Mouse (Mus musculus): ENCODE measurements around the gene Ccdc47. TPM values are rescaled to one million over a fixed set of nuclear protein-coding genes. Genes with fewer than 3 reads are reported as not detected.
"Not testable (repeated sequence)": the region's sequence is repeated elsewhere in the genome, so short reads cannot be mapped to it uniquely, and the experiment has no call there.

Ccdc47 gene
- total RNA-seq (2021) = 10 to 100 TPM; 70.0 to 74.0 TPM
- long read RNA-seq, experiment 1, full-length matches to known transcripts = 86 of 109 reads
- long read RNA-seq, experiment 1, partial matches to known transcripts = 18 of 109 reads
- long read RNA-seq, experiment 1, other reads (novel, unspliced or antisense) = 5 of 109 reads
- long read RNA-seq, experiment 2, full-length matches to known transcripts = 41 of 52 reads
- long read RNA-seq, experiment 2, partial matches to known transcripts = 5 of 52 reads
- long read RNA-seq, experiment 2, other reads (novel, unspliced or antisense) = 6 of 52 reads

DNA sequence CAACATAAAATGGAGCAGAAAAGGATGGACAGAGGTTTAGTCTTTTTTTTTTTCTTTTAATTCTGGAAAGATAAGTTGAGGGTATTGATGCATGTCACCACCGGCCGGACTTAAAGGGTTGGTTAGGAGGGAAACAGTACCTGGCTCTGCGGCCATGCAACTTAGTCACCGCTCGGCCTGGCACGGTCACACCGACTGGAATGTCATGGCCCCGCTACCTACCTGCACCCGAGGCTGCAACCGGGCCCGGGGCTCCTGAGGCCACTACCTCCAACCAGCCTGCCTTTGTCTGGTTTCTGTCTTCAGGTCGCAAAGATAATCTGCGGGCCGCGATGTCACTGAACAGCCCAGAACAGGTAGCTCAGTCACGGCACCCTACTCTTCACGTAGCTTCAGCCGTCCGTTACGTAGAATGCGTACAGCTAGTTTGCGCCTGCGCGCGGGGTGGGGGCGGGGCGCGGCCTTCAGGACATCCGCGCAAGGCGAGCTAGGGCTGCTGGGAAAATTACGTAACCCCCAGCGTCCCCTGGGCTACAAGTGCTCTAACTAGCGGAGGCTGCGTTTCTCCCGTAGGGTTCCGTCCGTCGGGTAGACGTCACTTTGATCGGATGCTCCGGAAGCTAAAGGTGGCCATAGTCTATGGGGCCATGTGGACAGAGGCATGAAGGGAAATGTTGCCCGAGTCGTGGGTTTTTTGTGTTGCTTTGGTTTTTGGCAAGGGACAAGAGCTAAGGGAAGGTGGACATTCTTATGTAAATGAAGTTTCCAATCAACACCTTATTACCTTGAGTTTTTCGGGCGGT is at the start of gene Ccdc47:
Gene Ccdc47, minus strand, starts transcription at position 418 of the 803 bp plus-strand sequence.
- DNase-seq = peak; percentile 95 to 99

DNA sequence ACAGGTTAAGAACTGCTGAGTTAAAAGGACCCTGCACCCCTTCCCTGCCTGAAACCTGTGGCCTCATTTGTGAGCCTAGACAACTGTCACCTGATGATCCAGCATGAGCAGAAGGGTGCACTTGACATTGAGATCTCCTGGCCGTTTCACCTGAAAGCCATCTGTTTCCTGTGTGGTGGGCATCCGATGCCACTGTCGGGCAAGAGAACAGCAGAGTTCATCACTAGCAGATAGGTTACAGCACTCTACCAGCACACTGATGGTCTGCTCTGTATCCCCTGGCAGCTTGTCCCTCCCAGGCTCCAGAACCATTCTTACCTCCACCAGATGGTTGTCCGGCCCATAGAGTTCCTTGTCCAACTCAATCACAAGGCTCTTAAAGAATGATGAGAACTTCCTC is 49.4 kb upstream of the Ccdc47 start:
- no peak for DNase-seq

DNA sequence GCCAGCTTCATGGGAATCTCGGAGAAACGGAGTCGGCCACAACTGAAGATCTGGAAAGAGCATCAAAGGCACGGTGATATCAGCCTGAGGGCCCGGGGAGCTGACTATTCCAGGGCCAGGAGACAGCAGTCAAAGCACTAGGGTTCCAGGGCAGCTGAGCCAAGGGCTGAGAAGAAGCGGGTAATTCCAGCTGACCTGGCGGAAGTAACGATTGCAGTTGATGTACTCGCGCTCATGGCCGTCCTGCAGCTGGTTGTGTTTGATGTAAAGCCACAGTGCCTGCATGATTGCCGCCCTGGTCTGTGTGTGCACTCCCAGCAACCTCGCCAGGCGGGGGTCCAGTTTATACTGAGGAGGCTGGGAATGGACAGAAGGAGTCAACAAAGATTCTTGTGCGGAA is 48.8 kb upstream of the Ccdc47 start:
- DNase-seq = no peak

DNA sequence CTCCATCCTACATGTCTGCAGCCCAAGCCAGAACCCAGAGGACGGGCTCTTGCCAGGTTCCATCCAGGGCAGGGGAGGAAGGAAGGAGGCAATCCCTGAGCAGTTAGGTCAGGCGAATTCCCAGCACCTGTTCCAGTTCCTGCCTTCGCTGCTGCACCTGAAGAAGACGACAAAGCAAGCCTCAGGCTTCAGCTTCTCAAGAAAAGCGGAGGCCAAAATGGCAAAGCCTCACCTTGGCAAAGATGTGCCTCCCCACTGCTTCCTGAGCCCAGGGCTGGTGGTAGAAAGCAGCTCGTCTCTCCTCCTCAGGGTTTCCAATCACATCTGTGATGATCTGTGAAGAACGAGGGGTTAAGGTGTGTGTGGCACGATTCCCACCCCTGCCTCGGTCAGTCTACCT is 47.8 kb upstream of the Ccdc47 start:
- DNase-seq = no peak

GRCm38 (mm10) chr11:106260826-106261450 is 44.8 kb upstream of the Ccdc47 start:
- DNase-seq = no peak

DNA sequence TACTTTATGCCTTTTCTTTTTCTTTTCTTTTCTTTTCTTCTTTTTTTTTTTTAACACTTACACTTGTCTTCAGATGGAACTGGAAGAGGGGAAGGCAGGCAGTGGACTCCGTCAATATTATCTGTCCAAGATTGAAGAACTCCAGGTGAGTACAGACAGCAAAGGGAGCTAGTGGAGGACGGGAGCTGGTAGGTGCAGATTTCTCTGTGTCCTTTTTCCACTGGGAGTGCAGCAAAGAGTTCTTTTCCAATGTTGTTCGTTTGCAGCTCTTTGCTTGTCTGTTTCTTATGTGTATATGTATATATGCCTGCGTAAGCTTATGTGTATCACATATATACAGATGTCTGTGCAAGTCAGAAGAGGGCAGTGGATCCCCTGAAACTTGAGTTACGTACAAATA is 40.6 kb upstream of the Ccdc47 start:
- peak in 1 of 2 experiments; percentile 47 for DNase-seq

DNA sequence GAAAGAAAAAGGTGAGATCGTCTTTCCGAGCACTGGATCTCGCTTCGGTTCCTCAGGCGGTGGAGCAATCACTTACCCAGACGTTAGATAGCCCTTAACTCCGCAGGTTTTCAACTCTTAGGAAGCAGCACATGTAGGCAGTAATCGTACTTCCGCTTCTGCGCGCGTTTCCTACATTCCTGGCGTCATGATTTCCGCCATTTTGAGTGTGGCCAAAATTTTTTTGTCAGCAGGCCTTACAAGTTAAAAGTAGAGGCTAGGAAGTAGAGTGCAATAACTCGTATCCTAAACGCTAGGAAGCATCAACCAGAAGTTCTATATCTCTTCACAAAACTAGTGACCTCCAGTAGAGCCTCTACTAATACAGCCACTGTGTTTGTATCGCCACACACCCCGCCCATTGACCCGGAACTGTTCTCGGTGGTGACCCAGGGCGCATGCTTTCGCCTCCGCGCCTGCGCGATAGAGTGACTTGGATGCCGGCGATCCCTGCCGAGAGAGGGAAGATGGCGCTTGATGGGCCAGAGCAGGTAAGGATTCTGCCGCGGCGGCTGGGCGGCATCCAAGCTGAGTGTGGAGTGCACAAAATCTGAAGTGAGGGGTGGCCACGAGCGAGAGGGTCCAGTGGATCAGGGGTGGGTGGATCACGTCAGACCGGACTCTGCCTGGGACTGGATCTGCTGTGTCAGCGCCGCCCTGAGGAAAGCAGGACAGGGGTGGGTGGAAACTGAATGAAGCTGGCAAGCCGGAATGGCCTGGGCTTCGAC is 39.7 kb upstream of the Ccdc47 start, which contains the start of the genes Ftsj3 and Psmc5:
Gene Ftsj3, minus strand, starts transcription at position 395 of the 767 bp plus-strand sequence.
Gene Psmc5, plus strand, starts transcription at position 470 of the 767 bp plus-strand sequence.
- DNase-seq = peak; percentile 97 to 100

GRCm38 (mm10) chr11:106255174-106255573 is 39.0 kb upstream of the Ccdc47 start:
- DNase-seq = no peak

- no peak for DNase-seq
These were observed 38.6 kb upstream of the Ccdc47 start for GRCm38 (mm10) chr11:106254767-106255166.

- DNase-seq = no peak
These were observed 33.2 kb upstream of the Ccdc47 start for GRCm38 (mm10) chr11:106249326-106249725.

DNA sequence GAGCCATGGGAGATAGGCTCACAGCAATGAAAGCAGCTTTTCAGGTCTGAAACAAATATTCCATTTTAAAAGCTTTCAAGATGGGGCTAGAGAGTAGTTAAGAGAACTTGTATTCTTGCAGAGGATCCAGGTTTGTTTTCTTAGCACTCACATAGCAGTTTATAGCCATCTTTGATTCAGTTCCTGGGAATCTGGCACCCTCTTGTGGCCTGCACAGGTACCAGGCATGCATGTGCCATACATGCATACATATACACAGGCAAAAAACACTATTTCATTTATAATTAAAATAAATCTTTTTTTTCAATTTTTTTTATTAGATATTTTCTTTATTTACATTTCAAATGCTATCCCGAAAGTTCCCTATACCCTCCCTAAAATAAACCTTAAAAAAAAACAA is 30.7 kb upstream of the Ccdc47 start:
- DNase-seq = no peak

GRCm38 (mm10) chr11:106233978-106234377 is 17.8 kb upstream of the Ccdc47 start:
- not testable (repeated sequence) for DNase-seq

DNA sequence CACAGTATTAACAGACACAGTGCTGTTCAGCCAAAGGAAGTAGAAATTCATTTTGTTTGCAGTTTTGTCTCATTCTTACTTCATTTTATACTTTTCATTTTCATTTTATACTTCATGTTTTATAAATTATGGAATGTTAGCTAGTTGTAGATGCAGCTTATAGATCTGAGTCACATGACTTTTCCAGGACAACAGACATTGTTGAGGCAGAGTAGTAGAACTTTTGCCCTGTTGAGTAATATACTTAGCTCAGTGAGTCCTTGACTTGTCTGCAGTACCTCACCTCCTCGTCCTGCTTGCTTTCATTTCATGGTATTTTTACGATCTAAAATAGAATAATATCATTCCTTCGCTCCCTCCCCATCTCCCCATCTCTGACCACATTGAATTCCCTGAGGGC is 4.5 kb upstream of the Ccdc47 start:
- DNase-seq = no peak

GRCm38 (mm10) chr11:106216730-106217490 is 766 bp upstream of the Ccdc47 start, which contains the start of gene Ddx42:
Ddx42 (plus strand) TSS chr11:106216926.
- DNase-seq = peak; percentile 89 to 94

DNA sequence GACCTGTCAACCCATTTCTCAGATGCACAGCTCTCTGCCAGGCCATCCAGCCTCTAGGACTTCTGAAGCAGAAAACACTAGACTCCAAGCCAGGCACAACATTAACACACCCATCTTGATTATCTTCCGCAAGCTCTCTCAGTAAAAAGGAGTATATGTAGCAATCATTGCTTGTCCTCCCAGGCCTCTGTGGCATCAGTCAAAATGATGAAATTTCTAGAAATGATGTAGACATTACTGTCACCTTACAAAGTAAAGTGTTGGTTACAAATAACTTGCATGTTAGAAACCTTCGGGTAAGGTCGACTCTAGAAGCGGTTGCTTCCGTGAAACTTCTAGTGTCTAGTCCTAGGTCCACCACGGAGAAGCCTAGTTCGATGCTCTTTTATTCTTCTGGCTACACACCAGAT is 689 bp downstream of the Ccdc47 start:
- no peak for DNase-seq

DNA sequence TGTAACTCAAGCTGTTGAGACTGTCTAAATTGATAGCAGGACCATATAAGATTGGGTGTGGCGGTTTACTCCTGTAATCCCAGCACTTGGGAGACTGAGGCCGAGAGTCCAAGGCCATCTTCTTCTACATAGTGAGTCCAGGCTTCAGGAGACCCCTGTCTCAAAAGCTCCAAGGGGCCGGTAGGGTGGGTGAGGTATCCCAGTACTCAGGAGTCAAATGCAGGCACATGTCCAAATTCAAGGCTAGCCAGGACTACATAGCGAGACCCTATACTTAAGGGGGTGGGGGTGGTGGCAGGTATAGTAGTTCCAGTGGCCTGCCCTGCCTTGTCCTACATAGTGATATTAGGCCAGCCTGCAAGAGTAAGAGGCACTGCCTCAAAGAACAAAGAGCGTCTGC is 1.3 kb downstream of the Ccdc47 start:
- no peak for DNase-seq

DNA sequence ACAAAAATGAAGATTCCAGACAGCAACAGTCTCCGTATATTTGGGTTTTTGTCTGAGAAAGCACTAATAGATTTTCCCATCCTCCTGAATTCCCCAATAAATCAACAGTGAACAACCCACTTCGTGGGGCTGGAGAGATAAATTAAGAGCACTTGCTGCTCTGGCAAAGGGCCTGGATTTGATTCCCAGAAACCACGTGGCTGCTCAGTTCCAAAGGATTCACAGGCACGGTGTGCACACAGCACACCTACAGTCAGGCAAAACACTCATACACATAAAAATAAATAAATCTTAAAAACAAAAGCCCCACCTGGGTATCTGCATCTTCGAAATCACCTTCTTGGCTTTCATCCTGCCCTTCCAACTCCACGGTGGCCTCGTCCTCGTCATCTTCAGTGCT is 3.4 kb downstream of the Ccdc47 start:
- DNase-seq = peak; percentile 33 to 55

- DNase-seq = no peak
These were observed 14.1 kb downstream of the Ccdc47 start, which contains the start of gene Strada for GRCm38 (mm10) chr11:106202123-106202465. Strada (minus strand) TSS chr11:106202168.

- no peak for DNase-seq
These were observed 14.6 kb downstream of the Ccdc47 start for GRCm38 (mm10) chr11:106201337-106202122.

DNA sequence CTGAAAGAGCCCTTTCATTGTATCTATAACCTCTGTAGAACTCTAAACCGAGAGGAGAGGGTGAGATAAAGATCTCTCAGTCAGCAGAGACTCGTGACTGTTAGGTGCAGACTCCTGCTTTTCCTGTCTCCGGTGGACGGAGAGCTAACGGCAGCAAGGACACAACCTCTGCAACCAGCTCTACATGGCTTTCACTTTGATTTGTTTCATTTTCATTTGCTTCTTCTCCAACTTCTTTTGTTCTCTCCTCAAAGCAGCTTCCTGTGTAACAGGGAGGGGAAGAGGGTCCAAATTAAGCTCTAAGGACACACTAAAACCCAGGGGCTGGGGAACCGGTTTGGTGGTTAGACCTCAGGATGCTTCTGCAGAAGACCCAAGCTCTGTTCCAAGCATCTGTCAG is 15.4 kb downstream of the Ccdc47 start:
- DNase-seq = no peak
